Mouse (Mus musculus) lung, embryonic 16.5 days (tissue): ENCODE data around the gene Ydjc. TPM values are rescaled to one million over a fixed set of nuclear protein-coding genes. Genes with fewer than 3 reads are reported as not detected.
"Not testable (repeated sequence)": the region's sequence is repeated elsewhere in the genome, so short reads cannot be mapped to it uniquely, and the experiment has no call there.

Experiments used
- ATAC-seq: fragments of 200-750 bp; cut with Nextera tagmentation; 2 replicates; pipeline ENCODE4 v1.8.0; 2017; ENCODE audit warnings: low read depth, mild to moderate bottlenecking, moderate library complexity
- H3K27ac ChIP-seq: fragments of 300-500 bp; sonication (generic); 2 replicates; pipeline ENCODE4 v1.5.1; 2014; ENCODE audit warnings: mild to moderate bottlenecking, control low read depth, low read length
- H3K27me3 ChIP-seq: fragments of 300-500 bp; sonication (generic); 2 replicates; pipeline ENCODE4 v1.6.1; 2014; ENCODE audit warnings: low read depth, low read length, mixed read lengths; ENCODE audit not compliant: control insufficient read depth, insufficient read depth
- H3K36me3 ChIP-seq: fragments of 300-500 bp; sonication (generic); 2 replicates; pipeline ENCODE4 v1.6.1; 2014; ENCODE audit warnings: low read length; ENCODE audit not compliant: control insufficient read depth, insufficient read depth
- H3K4me1 ChIP-seq: fragments of 300-500 bp; sonication (generic); replicated peaks from 2 replicates; pipeline ENCODE4 v1.6.1; 2014; ENCODE audit warnings: low read length, mixed read lengths; ENCODE audit not compliant: control insufficient read depth, insufficient read depth
- H3K4me2 ChIP-seq: fragments of 300-500 bp; sonication (generic); 2 replicates; pipeline ENCODE4 v1.6.1; 2014; ENCODE audit warnings: low read depth, low read length, control low read depth
- H3K4me3 ChIP-seq: fragments of 300-500 bp; sonication (generic); 2 replicates; pipeline ENCODE4 v1.5.1; 2014; ENCODE audit warnings: mild to moderate bottlenecking, low read length, control low read depth
- H3K9ac ChIP-seq: fragments of 300-500 bp; sonication (generic); 2 replicates; pipeline ENCODE4 v1.6.1; 2014; ENCODE audit warnings: low read length, control low read depth
- H3K9me3 ChIP-seq: fragments of 300-500 bp; sonication (generic); 2 replicates; pipeline ENCODE4 v1.6.1; 2016; ENCODE audit warnings: low read length; ENCODE audit not compliant: control insufficient read depth
- WGBS: fragments of 180-500 bp; shearing (Covaris S2); extraction: QIAGEN DNeasy Blood & Tissue Kit; methylation state at CpG from one replicate; pipeline ENCODE4 v1.1.7; 2014; 5-methylcytosine and 5-hydroxymethylcytosine counted together
- polyA plus RNA-seq: library from polyadenylated mRNA; unstranded; fragments of >200 nt; fragmentation: Nextera tagmentation; extraction: Ambion mirVana; gene quantifications from 2 replicates; pipeline ENCODE4 v1.2.1, GENCODE M21; 2015

The Ydjc gene
- polyA plus RNA-seq, 1 experiment from 2014 or later: 6.2 TPM

DNA sequence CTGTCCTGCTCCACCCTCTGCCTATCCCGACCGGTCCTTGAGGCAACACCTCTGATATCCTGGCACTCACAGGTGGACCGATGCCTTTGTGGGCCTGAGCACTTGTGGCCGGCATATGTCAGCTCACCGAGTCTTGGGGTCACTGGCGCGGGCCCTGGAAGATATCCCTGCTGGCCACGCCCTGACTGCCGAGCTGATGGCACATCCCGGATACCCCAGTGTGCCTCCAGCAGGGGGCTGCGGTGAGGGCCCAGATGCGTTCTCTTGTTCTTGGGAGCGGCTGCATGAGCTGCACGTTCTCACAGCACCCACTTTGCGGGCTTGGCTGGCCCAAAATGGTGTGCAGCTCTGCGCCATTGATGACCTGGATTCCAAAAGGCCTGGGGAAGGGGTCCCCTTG lies 3.7 kb downstream of the Ydjc start:
- H3K4me3 ChIP-seq: peak overlapping the region; percentile 66
- H3K4me2 ChIP-seq: peak overlapping the region; percentile 99
- H3K9ac ChIP-seq: peak overlapping the region; percentile 4; the same call in 1 of the 2 replicates
- no peak overlapping the region for H3K27ac ChIP-seq
- ATAC-seq: peak; percentile 48; the same call in 1 of the 2 replicates
- peaks cover 3% of the 10 kb centered on the region; the same call in 1 of the 2 replicates for H3K36me3 ChIP-seq
- peaks cover 13% of the 10 kb centered on the region for H3K4me1 ChIP-seq
- 12% methylated on average over 16 of the region's 16 CpGs for WGBS
- no peaks in the 10 kb centered on the region for H3K9me3 ChIP-seq
- H3K27me3 ChIP-seq: no peaks in the 10 kb centered on the region

DNA sequence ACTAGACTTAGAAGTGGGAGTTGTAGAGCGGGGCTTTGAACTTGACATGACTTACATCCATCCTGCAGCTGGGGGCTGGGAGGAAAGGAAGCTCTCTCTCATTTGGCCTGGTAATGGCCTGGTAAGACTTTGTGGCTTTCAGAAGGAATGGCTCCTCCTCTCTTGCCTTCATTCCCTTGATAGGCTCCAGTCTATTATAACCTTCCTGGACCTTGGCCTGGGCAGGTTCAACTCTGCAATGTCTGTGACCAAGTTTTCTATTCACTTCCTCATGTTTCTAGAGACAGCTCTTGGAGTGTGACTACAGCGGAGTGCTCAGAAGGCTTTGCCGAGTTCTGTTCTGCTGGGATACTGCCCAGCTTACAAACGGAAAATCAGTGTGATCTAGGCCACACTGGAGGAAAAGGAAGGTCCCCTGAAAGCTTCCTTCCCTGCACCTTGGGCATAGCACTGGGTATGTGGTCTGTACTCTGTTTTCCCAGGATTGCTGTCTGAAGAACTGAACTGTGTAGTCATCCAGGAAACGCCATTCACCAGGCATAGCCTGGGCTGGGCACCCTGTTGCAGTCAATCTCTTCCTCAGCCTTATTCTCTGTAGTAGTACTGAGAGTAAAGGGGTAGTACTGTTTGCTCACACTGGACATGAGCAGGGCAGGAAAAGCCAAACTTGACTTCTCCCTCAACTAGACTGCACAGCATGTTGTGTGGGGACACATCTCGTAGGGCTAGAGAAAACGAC lies 6.3 kb downstream of the Ydjc start:
- no peak for ATAC-seq
- H3K4me1 ChIP-seq: peaks cover 13% of the 10 kb centered on the region
- no peaks in the 10 kb centered on the region for H3K9me3 ChIP-seq
- H3K9ac ChIP-seq: no peak overlapping the region
- H3K27me3 ChIP-seq: no peaks in the 10 kb centered on the region
- WGBS: 77% methylated on average over 7 of the region's 7 CpGs
- H3K4me3 ChIP-seq: no peak overlapping the region
- H3K27ac ChIP-seq: no peak overlapping the region
- H3K4me2 ChIP-seq: no peak overlapping the region
- H3K36me3 ChIP-seq: peaks cover 3% of the 10 kb centered on the region; the same call in 1 of the 2 replicates

DNA sequence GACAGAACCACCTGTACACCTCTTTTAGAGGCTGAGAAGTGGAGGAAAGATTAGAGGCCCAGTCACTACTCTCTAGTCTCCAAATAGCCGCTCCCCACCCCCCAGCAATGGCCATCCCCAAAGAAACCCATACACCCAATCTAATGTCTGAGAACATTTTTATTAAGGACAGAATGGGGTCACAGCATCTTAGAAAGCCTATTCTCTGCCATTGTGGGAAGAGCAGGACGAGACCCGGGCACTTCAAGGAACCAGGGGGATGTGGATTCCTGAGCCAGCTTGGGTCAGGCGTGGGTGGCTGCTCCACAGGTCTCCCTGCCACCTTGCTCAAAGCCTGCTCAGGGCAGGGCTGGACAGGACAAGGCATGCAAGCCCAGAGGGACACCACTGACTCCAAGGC lies 7.5 kb downstream of the Ydjc start:
- 89% methylated on average over 4 of the region's 4 CpGs for WGBS
- peaks cover 3% of the 10 kb centered on the region; the same call in 1 of the 2 replicates for H3K36me3 ChIP-seq
- H3K4me3 ChIP-seq: no peak overlapping the region

DNA sequence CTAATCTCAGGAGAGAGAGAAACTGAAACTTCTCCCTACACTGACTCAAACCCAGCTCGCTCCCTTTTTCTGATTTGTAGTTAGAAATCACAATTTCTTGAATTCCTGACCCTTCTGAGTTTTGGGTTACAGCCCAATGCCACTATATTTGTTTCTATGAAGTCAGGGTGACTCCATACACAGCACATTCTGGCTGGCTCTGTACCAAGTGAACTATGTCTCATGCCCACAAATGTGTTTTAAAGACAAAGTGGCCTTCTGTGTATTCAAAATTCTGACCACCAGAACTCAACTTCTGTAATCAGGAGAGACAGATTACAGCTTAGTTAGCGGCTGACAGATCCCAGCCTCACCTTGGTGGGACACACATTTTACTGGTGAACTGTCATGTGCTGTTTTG lies 9.9 kb downstream of the Ydjc start:
- 93% methylated on average over 2 of the region's 2 CpGs for WGBS
- ATAC-seq: no peak

More for the DNA sequence above, 7.5 kb downstream of the Ydjc start:
- ATAC-seq: no peak
- H3K9ac ChIP-seq: no peak overlapping the region
- H3K9me3 ChIP-seq: no peaks in the 10 kb centered on the region
- no peak overlapping the region for H3K27ac ChIP-seq
- peaks cover 13% of the 10 kb centered on the region for H3K4me1 ChIP-seq
- no peaks in the 10 kb centered on the region for H3K27me3 ChIP-seq
- H3K4me2 ChIP-seq: no peak overlapping the region

DNA sequence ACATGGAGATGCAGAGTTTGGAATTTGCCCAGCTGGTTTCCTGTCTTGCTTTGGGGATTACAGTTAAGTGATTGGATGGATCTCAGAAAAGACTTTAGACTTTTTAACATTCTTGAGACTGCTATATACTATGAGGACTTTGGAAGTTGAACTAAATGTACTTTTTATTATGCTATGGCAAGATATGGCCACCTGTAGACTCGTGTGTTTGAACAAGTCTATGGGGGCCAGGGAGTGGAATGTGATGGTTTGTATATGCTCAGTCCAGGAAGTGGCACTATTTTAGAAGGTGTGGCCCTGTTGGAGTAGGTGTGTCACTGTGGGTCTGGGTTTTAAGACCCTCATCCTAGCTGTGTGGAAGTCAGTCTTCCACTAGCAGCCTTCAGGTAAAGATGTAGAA lies 21.1 kb downstream of the Ydjc start:
- H3K4me2 ChIP-seq, H3K27me3 ChIP-seq, H3K27ac ChIP-seq, H3K9me3 ChIP-seq, ATAC-seq, H3K9ac ChIP-seq, H3K4me3 ChIP-seq, H3K4me1 ChIP-seq: not testable (repeated sequence)
- peaks cover 16% of the 10 kb centered on the region for H3K36me3 ChIP-seq
- WGBS: 58% methylated on average over 1 of the region's 1 CpGs

More for the DNA sequence above, 9.9 kb downstream of the Ydjc start:
- Histone ChIP-seq H3K4me3 (no peak overlapping the region), H3K9me3 (no peaks in the 10 kb centered on the region), H3K4me2 (no peak overlapping the region), H3K36me3 (peaks cover 11% of the 10 kb centered on the region), H3K9ac (no peak overlapping the region), H3K27me3 (no peaks in the 10 kb centered on the region), H3K27ac (no peak overlapping the region), H3K4me1 (no peaks in the 10 kb centered on the region)

DNA sequence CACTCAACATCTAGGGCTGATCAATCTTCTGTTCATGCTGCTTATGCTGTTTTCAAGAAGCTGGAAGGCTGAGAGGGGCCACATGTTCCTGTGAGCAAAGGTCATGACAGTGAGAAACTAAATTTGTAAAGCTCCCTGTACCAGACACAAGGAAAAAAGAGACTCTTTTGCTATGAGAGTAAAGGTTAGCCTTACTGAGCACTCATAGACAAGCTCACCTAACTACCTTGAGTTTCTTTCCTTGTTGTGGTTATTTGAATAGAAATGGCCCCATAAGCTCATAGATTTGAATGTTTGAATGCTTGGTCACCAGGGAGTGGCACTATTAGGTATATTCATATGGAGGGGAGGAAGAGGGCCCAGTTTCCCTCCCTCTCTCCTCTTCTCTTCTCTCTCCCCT lies 22.8 kb downstream of the Ydjc start:
- 0 out of 2 replicates have a peak, but pooled peaks cover 3% of the 10 kb centered on the region for H3K4me1 ChIP-seq
- no peaks in the 10 kb centered on the region for H3K9me3 ChIP-seq
- peaks cover 18% of the 10 kb centered on the region for H3K36me3 ChIP-seq
- no peak for ATAC-seq
- no peak overlapping the region for H3K4me2 ChIP-seq
- H3K9ac ChIP-seq: no peak overlapping the region
- H3K4me3 ChIP-seq: no peak overlapping the region
- H3K27me3 ChIP-seq: no peaks in the 10 kb centered on the region
- 0 out of 2 replicates have a peak overlapping the region, but pooled peaks have one; percentile 27 for H3K27ac ChIP-seq

DNA sequence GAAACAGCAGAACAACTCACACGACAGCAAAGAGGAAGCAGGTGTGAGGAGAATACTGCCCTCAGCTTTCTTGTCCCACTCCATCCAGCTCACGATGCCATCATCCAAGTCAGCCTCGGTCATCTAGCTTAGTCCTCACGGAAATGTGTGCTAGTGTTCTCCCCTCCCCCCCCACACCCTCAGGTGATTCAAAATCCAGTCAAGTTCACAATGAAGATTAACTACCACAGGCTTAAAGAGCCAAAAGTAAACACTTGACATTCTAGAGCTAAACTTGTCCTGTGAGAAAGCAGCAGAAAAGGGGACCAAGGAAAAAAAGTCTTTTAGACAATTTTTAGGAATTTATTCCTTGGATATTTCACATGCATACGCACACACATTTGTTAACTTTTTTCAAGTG lies 23.6 kb downstream of the Ydjc start:
- ATAC-seq: peak; percentile 76; the same call in 1 of the 2 replicates
- H3K4me1 ChIP-seq: 0 out of 2 replicates have a peak, but pooled peaks cover 3% of the 10 kb centered on the region
- no peak overlapping the region for H3K9ac ChIP-seq
- H3K27ac ChIP-seq: peak overlapping the region; percentile 41; the same call in 1 of the 2 replicates
- 57% methylated on average over 5 of the region's 5 CpGs for WGBS
- H3K9me3 ChIP-seq: no peaks in the 10 kb centered on the region
- H3K27me3 ChIP-seq: no peaks in the 10 kb centered on the region
- H3K36me3 ChIP-seq: peaks cover 26% of the 10 kb centered on the region
- no peak overlapping the region for H3K4me3 ChIP-seq
- H3K4me2 ChIP-seq: no peak overlapping the region

DNA sequence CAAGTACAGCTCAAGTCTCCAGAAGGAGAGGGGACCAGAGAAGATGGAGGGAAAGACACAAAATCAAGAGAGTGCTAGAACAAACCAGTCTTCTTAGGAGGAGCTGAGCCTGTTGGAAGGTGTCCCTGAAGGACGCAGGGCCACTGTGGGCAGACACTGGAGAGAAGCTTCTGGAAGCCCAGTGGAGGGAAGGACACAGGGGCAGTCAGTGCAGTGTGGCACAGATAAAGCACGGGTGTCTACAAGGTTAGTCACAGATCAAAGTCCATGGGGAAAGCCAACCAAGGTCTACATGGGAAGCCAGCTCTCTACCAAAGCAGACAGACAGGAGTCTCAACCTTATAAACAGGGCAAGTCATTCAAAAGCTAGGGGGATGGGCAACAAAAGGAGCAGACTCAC lies 31.3 kb downstream of the Ydjc start:
- H3K36me3 ChIP-seq: peaks cover 22% of the 10 kb centered on the region
- 71% methylated on average over 2 of the region's 2 CpGs for WGBS
- H3K27me3 ChIP-seq: no peaks in the 10 kb centered on the region
- no peak overlapping the region for H3K9ac ChIP-seq
- H3K9me3 ChIP-seq: no peaks in the 10 kb centered on the region
- H3K4me2 ChIP-seq: no peak overlapping the region
- no peak for ATAC-seq
- no peak overlapping the region for H3K27ac ChIP-seq
- no peaks in the 10 kb centered on the region for H3K4me1 ChIP-seq
- H3K4me3 ChIP-seq: no peak overlapping the region

DNA sequence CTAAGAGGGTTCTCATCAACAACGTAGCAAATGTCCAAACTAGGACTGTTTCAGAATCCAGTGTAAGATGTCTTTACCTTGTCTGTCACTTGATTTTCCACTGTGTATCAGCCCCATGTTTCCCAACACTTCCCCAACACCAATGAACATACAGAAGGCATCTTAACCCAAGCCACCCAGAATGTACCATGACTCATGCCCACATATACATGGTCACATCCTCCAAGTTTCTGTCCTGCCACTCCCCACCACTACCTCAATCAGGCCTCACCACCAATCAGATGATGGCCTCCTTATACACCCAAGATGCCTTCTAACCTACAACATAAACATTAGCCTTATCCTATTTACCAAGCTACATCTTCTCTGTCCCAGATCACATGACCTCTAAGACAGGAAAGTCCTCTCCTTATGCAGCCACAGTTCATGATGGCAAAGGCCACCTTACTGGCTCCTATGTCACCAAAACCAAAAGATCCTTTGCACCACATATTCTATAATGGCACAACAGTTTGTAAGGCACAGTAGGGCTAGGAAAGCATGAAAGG lies 33.3 kb downstream of the Ydjc start:
- 100% methylated on average over 1 of the region's 1 CpGs for WGBS
- Histone ChIP-seq H3K4me3 (no peak overlapping the region), H3K27ac (no peak overlapping the region), H3K27me3 (no peaks in the 10 kb centered on the region), H3K4me2 (no peak overlapping the region), H3K4me1 (no peaks in the 10 kb centered on the region), H3K36me3 (peaks cover 15% of the 10 kb centered on the region), H3K9ac (no peak overlapping the region), H3K9me3 (no peaks in the 10 kb centered on the region)
- no peak for ATAC-seq
